Mouse (Mus musculus) thymus, adult 2 months (tissue): ENCODE results near the gene Ndufb4. TPM values are rescaled to one million over a fixed set of nuclear protein-coding genes. Genes with fewer than 3 reads are reported as not detected.

ENCODE experiments used
- DNase-seq: peaks from one replicate; pipeline ENCODE4 v3.0.0; 2021
- H3K27ac ChIP-seq: fragments of 200-500 bp; 2 replicates; pipeline ENCODE4 v1.5.1; 2012; ENCODE audit warnings: low read length, control low read depth; ENCODE audit not compliant: control insufficient read depth, insufficient read depth
- H3K27me3 ChIP-seq: fragments of 200-500 bp; 2 replicates; pipeline ENCODE4 v1.6.1; 2012; ENCODE audit warnings: mild to moderate bottlenecking, low read length, moderate library complexity, mixed read lengths; ENCODE audit not compliant: control insufficient read depth, insufficient read depth
- H3K36me3 ChIP-seq: fragments of 200-500 bp; 2 replicates; pipeline ENCODE4 v1.6.1; 2012; ENCODE audit warnings: mild to moderate bottlenecking, low read length, moderate library complexity; ENCODE audit not compliant: control insufficient read depth, insufficient read depth
- H3K4me1 ChIP-seq: fragments of 200-500 bp; replicated peaks from 2 replicates; pipeline ENCODE4 v1.6.1; 2012; ENCODE audit warnings: low read length; ENCODE audit not compliant: control insufficient read depth, insufficient read depth
- H3K4me3 ChIP-seq: fragments of 200-500 bp; 2 replicates; pipeline ENCODE4 v1.5.1; 2012; ENCODE audit warnings: mild to moderate bottlenecking, low read length, control low read depth, moderate library complexity; ENCODE audit not compliant: control insufficient read depth, insufficient read depth
- CTCF ChIP-seq: fragments of 200-500 bp; IDR thresholded peaks from 2 replicates; pipeline ENCODE4 v1.5.1; 2012; ENCODE audit warnings: mild to moderate bottlenecking, control low read depth, low read length, moderate library complexity, borderline replicate concordance; ENCODE audit not compliant: control insufficient read depth, poor library complexity, insufficient read depth; ENCODE audit errors: extremely low read depth
- POLR2A ChIP-seq: fragments of 200-500 bp; IDR thresholded peaks from 2 replicates; pipeline ENCODE4 v1.6.1; 2012; ENCODE audit warnings: mild to moderate bottlenecking, low read length, control low read depth, moderate library complexity; ENCODE audit not compliant: control insufficient read depth, poor library complexity, insufficient read depth; ENCODE audit errors: extremely low read depth
- WGBS: fragments of 180-500 bp; shearing (Covaris S2); methylation state at CpG from one replicate; pipeline ENCODE4 v1.1.7; 2018; 5-methylcytosine and 5-hydroxymethylcytosine counted together
- polyA plus RNA-seq: library from polyadenylated mRNA; depleted of rRNA; stranded (reverse); fragments of >200 nt; gene quantifications from 2 replicates; pipeline ENCODE4 v1.2.3, GENCODE M21; 2012

The Ndufb4 gene
- polyA plus RNA-seq, 1 experiment = 80.2 TPM

DNA sequence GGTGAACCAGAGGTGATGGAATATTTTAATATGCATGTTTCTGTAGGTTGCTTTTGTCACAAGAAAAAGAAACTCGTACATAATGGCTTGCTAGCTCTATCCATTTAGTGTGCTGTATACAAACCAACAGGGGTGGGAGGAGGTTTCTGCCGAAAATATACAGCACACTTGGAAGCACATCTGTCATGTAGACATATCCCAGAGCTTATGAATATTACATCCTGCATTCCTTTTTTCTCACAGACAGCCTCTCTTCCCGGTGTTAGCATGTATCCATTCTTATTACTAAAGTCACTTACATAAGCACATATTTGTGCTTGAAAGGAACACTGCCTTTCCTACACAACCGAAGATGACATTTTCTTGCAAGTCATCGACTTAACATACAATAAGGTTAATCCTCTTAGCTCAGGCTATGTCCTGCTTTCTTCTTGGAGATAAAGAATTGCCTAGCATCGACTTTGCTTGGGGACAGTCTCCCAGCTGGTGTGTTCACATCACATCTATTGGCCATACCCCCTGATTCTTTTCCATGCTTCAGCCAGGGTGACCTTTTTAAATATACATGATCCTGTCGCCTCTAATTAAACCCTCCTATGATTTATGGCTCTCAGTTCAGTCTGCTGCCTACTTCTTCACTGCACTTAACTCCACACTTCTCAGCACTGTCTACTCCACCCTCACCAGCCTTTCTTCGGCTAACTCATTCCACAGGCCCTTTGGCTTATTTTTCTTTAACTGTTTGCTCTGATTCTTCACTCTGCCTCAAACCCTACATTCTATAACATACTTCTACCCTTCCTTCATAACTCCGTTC, 9.6 kb upstream of the Ndufb4 start:
- 86% methylated on average over 9 of the region's 9 CpGs for WGBS
- Histone ChIP-seq H3K4me3 (no peak overlapping the region), H3K27me3 (no peaks in the 10 kb centered on the region), H3K4me1 (no peaks in the 10 kb centered on the region), H3K36me3 (no peaks in the 10 kb centered on the region), H3K27ac (no peak overlapping the region)
- TF ChIP-seq CTCF (no peak), POLR2A (no peak)
- no peak for DNase-seq

GRCm38 (mm10) chr16:37656796-37657195, 2.5 kb upstream of the Ndufb4 start:
- Histone ChIP-seq H3K27ac (no peak overlapping the region), H3K4me3 (no peak overlapping the region), H3K27me3 (no peaks in the 10 kb centered on the region), H3K4me1 (peaks cover 4% of the 10 kb centered on the region), H3K36me3 (no peaks in the 10 kb centered on the region)
- DNase-seq = no peak
- no peak for TF ChIP-seq CTCF
- TF ChIP-seq POLR2A = no peak
- WGBS = 96% methylated on average over 7 of the region's 7 CpGs

GRCm38 (mm10) chr16:37655756-37656347, 1.6 kb upstream of the Ndufb4 start:
- DNase-seq = no peak
- Histone ChIP-seq H3K4me1 (peaks cover 4% of the 10 kb centered on the region), H3K4me3 (no peak overlapping the region), H3K36me3 (no peaks in the 10 kb centered on the region), H3K27me3 (no peaks in the 10 kb centered on the region), H3K27ac (no peak overlapping the region)
- no peak for TF ChIP-seq POLR2A
- TF ChIP-seq CTCF = no peak
- WGBS = 86% methylated on average over 4 of the region's 4 CpGs

GRCm38 (mm10) chr16:37654831-37655455, 690 bp upstream of the Ndufb4 start:
- TF ChIP-seq POLR2A (no peak), CTCF (no peak)
- Histone ChIP-seq H3K36me3 (no peaks in the 10 kb centered on the region), H3K4me3 (no peak overlapping the region), H3K27ac (no peak overlapping the region), H3K27me3 (no peaks in the 10 kb centered on the region), H3K4me1 (peaks cover 4% of the 10 kb centered on the region)
- WGBS = 84% methylated on average over 4 of the region's 4 CpGs
- peak; percentile 5 for DNase-seq

GRCm38 (mm10) chr16:37653058-37653457, 1.2 kb downstream of the Ndufb4 start:
- WGBS = 97% methylated on average over 1 of the region's 1 CpGs
- no peaks in the 10 kb centered on the region for H3K27me3 ChIP-seq
- no peak for DNase-seq
- H3K36me3 ChIP-seq = peaks cover 3% of the 10 kb centered on the region
- no peak overlapping the region for H3K27ac ChIP-seq
- H3K4me1 ChIP-seq = peaks cover 4% of the 10 kb centered on the region
- no peak overlapping the region for H3K4me3 ChIP-seq
- no peak for TF ChIP-seq POLR2A
- no peak for TF ChIP-seq CTCF

GRCm38 (mm10) chr16:37652654-37653053, 1.6 kb downstream of the Ndufb4 start:
- H3K27ac ChIP-seq = no peak overlapping the region
- DNase-seq = no peak
- H3K4me3 ChIP-seq = no peak overlapping the region
- H3K4me1 ChIP-seq = peaks cover 4% of the 10 kb centered on the region
- 78% methylated on average over 5 of the region's 5 CpGs for WGBS
- H3K27me3 ChIP-seq = no peaks in the 10 kb centered on the region
- peaks cover 7% of the 10 kb centered on the region for H3K36me3 ChIP-seq
- TF ChIP-seq POLR2A = no peak
- no peak for TF ChIP-seq CTCF
